In genomic region chr5:107754740-107755139, GRCm38 (mm10) we compare ENCODE assay signal across 22 mouse cellular contexts. TPM values are rescaled to one million over a fixed set of nuclear protein-coding genes. Genes with fewer than 3 reads are reported as not detected.
DNase-seq lines count a peak whose midpoint lies in the region; ATAC-seq and TF ChIP-seq lines count a peak whose summit lies in the region.
"Had no signal": no experiment of that assay in that cellular context is flagged by ENCODE, and none has a peak within 500 bp of the region (broad histone marks: within the 10 kb centered on the region; RNA-seq: fewer than 3 reads in every experiment).

No protein-coding gene starts in this region.

- no peak for TF ChIP-seq CTCF in kidney, postnatal 0 days (IDR thresholded peaks at IDR 0.05; ENCODE audit: low read depth)
- TF ChIP-seq CTCF in liver, postnatal 0 days (IDR thresholded peaks at IDR 0.05; ENCODE audit: low read depth): no peak

- no peak overlapping the region for H3K4me3 ChIP-seq in kidney, postnatal 0 days (replicated peaks; ENCODE audit: low read depth, low read length)
- H3K4me3 ChIP-seq in kidney, embryonic 14.5 days (ENCODE audit: low read length): no peak overlapping the region
- no peak overlapping the region for H3K4me3 ChIP-seq in liver, postnatal 0 days (ENCODE audit: low read depth, low read length)
- H3K4me3 ChIP-seq in heart, embryonic 11.5 days (ENCODE audit: low read depth, low read length): no peak overlapping the region
- H3K4me3 ChIP-seq: embryonic facial prominence, embryonic 10.5 days; erythroblast, embryonic 14.5 days; liver, embryonic 13.5 days had no signal

- intact Hi-C loops in left cerebral cortex, postnatal 10 days (cut with DNase I): no loop called here

- ATAC-seq in kidney, postnatal 0 days (replicated peaks; ENCODE audit: low FRiP score, low read depth): no peak
- ATAC-seq in kidney, embryonic 14.5 days (ENCODE audit: low FRiP score, low TSS enrichment): no peak
- ATAC-seq in liver, postnatal 0 days: peak; percentile 61
- no peak for ATAC-seq in heart, embryonic 11.5 days (replicated peaks; ENCODE audit: insufficient number of reproducible peaks, low FRiP score, low TSS enrichment)
- ATAC-seq: midbrain, embryonic 16.5 days had no signal

- H3K27ac ChIP-seq in kidney, postnatal 0 days: no peak overlapping the region
- no peak overlapping the region for H3K27ac ChIP-seq in kidney, embryonic 14.5 days (ENCODE audit: low read depth, low read length)
- no peak overlapping the region for H3K27ac ChIP-seq in liver, postnatal 0 days (ENCODE audit: low read depth)
- no peak overlapping the region for H3K27ac ChIP-seq in heart, embryonic 11.5 days (ENCODE audit: low read depth, low read length)
- H3K27ac ChIP-seq: embryonic facial prominence, embryonic 10.5 days; liver, embryonic 13.5 days had no signal

- no peak overlapping the region for H3K9ac ChIP-seq in kidney, postnatal 0 days (ENCODE audit: low read depth, low read length)
- H3K9ac ChIP-seq in kidney, embryonic 14.5 days (ENCODE audit: low read depth, low read length): no peak overlapping the region
- no peak overlapping the region for H3K9ac ChIP-seq in liver, postnatal 0 days (replicated peaks)
- H3K9ac ChIP-seq in heart, embryonic 11.5 days (ENCODE audit: low read depth, low read length): no peak overlapping the region
- H3K9ac ChIP-seq: liver, embryonic 13.5 days had no signal

- H3K36me3 ChIP-seq in kidney, postnatal 0 days (ENCODE audit: insufficient read depth, low read length): no peaks in the 10 kb centered on the region
- H3K36me3 ChIP-seq in kidney, embryonic 14.5 days (ENCODE audit: control insufficient read depth, insufficient read depth, low read length): no peaks in the 10 kb centered on the region; the same call in 1 of the 2 replicates
- H3K36me3 ChIP-seq in liver, postnatal 0 days (replicated peaks; ENCODE audit: insufficient read depth, low read length): peaks cover 15% of the 10 kb centered on the region
- peaks cover 4% of the 10 kb centered on the region; the same call in 1 of the 2 replicates for H3K36me3 ChIP-seq in heart, embryonic 11.5 days (ENCODE audit: control insufficient read depth, insufficient read depth, low read length)

- peak; percentile 9 for DNase-seq in kidney, postnatal 0 days (ENCODE audit: low spot score)
- peak; percentile 77 for DNase-seq in 3T3-L1 (ENCODE audit: low read depth, low spot score)
- DNase-seq in T-cell, adult 2 months (ENCODE audit: low spot score): peak; percentile 59
- no peak for DNase-seq in liver, postnatal 0 days
- DNase-seq in right cerebral cortex, postnatal 14 days: no peak
- DNase-seq in left cerebral cortex, postnatal 10 days (ENCODE audit: extremely low spot score in 1 of 2, low spot score in 2 of 2): no peak
- DNase-seq: adrenal gland, postnatal 36 days; cerebellum, postnatal 36 days; gastrocnemius, postnatal 10 days; heart, postnatal 36 days; kidney, postnatal 10 days; layer of hippocampus, adult 9-11 months; liver, embryonic 13.5 days; thymus, postnatal 4 days had no signal

- H3K9me3 ChIP-seq in kidney, postnatal 0 days (replicated peaks; ENCODE audit: low read length): no peaks in the 10 kb centered on the region
- no peaks in the 10 kb centered on the region for H3K9me3 ChIP-seq in kidney, embryonic 14.5 days (ENCODE audit: control insufficient read depth, low read length)
- H3K9me3 ChIP-seq in liver, postnatal 0 days (ENCODE audit: low read length): no peaks in the 10 kb centered on the region
- H3K9me3 ChIP-seq in heart, embryonic 11.5 days (replicated peaks; ENCODE audit: control insufficient read depth, low read length): no peaks in the 10 kb centered on the region
- H3K9me3 ChIP-seq: embryonic facial prominence, embryonic 10.5 days; liver, embryonic 13.5 days had no signal

- H3K27me3 ChIP-seq in kidney, postnatal 0 days (ENCODE audit: insufficient read depth, low read length): no peaks in the 10 kb centered on the region
- no peaks in the 10 kb centered on the region for H3K27me3 ChIP-seq in kidney, embryonic 14.5 days (ENCODE audit: control insufficient read depth, insufficient read depth, low read length)
- H3K27me3 ChIP-seq in liver, postnatal 0 days (ENCODE audit: insufficient read depth, low read length): no peaks in the 10 kb centered on the region
- H3K27me3 ChIP-seq in heart, embryonic 11.5 days (ENCODE audit: control insufficient read depth, insufficient read depth, low read length): no peaks in the 10 kb centered on the region

- no peaks in the 10 kb centered on the region for H3K4me1 ChIP-seq in kidney, postnatal 0 days (replicated peaks; ENCODE audit: insufficient read depth, low read length)
- peaks cover under 1% of the 10 kb centered on the region; the same call in 1 of the 2 replicates for H3K4me1 ChIP-seq in kidney, embryonic 14.5 days (ENCODE audit: control insufficient read depth, insufficient read depth, low read length)
- peaks cover 26% of the 10 kb centered on the region for H3K4me1 ChIP-seq in liver, postnatal 0 days (ENCODE audit: insufficient read depth)
- H3K4me1 ChIP-seq in heart, embryonic 11.5 days (ENCODE audit: control insufficient read depth, insufficient read depth, low read length): peaks cover 5% of the 10 kb centered on the region
- H3K4me1 ChIP-seq: embryonic facial prominence, embryonic 10.5 days had no signal

- WGBS in kidney, postnatal 0 days: 67% methylated on average over 1 of the region's 1 CpGs
- 95% methylated on average over 1 of the region's 1 CpGs for WGBS in kidney, embryonic 14.5 days
- WGBS in liver, postnatal 0 days (ENCODE audit: insufficient replicate concordance): 51% methylated on average over 1 of the region's 1 CpGs
- WGBS in heart, embryonic 11.5 days (ENCODE audit: insufficient replicate concordance): 94% methylated on average over 1 of the region's 1 CpGs

- H3K4me2 ChIP-seq in kidney, postnatal 0 days (ENCODE audit: low read length): no peak overlapping the region
- no peak overlapping the region for H3K4me2 ChIP-seq in kidney, embryonic 14.5 days (replicated peaks; ENCODE audit: low read depth, low read length)
- H3K4me2 ChIP-seq in liver, postnatal 0 days (ENCODE audit: low read depth, low read length): no peak overlapping the region
- H3K4me2 ChIP-seq in heart, embryonic 11.5 days: no peak overlapping the region
- H3K4me2 ChIP-seq: liver, embryonic 13.5 days had no signal

- no peak for TF ChIP-seq EP300 in liver, postnatal 0 days (IDR thresholded peaks at IDR 0.05; ENCODE audit: low read depth)

RNA-seq across cellular contexts. Expression of gene Gfi1, which starts 28.9 kb away (rescaled TPM):
- 0.06 TPM in 1 of 2 replicates, not detected in the other for polyA plus RNA-seq in kidney, postnatal 0 days (2015; fragmentation: Nextera tagmentation; extraction: Ambion mirVana)
- not detected in 2 replicates for polyA plus RNA-seq in kidney, embryonic 14.5 days (2014; fragmentation: Nextera tagmentation; extraction: Ambion mirVana)
- 1.3 and 1.4 TPM in 2 replicates for polyA plus RNA-seq in liver, postnatal 0 days (2015; fragmentation: Nextera tagmentation; extraction: Ambion mirVana)
- not detected in 2 replicates for polyA plus RNA-seq in heart, embryonic 11.5 days (2014; fragmentation: Nextera tagmentation; extraction: Ambion mirVana)
- total RNA-seq in left cerebral cortex, postnatal 10 days (2021): not detected
- total RNA-seq: heart, postnatal 36 days; left cerebral cortex, postnatal 14 days had no signal
- polyA plus RNA-seq: embryonic facial prominence, embryonic 10.5 days; midbrain, embryonic 16.5 days; neural tube, embryonic 14.5 days; stomach, embryonic 14.5 days had no signal

Comparison
In these comparisons a context has a peak if more than half of its experiments do, and no peak if none do; other contexts are left out.
1. DNase-seq: peak in kidney, postnatal 0 days (single experiment), 3T3-L1 (single experiment) and T-cell, adult 2 months (single experiment); none in liver, postnatal 0 days (single experiment), right cerebral cortex, postnatal 14 days (single experiment) and left cerebral cortex, postnatal 10 days (0 of 2).